Mouse (Mus musculus): ENCODE data around the gene Tmem167.

GRCm38 (mm10) chr13:90170782-90171179, 81.9 kb downstream of the Tmem167 start:
- no peak for TF ChIP-seq POLR2A (IDR thresholded peaks at IDR 0.05; ENCODE audit: low read depth, low read length)
- no peak for TF ChIP-seq CTCF (IDR thresholded peaks at IDR 0.05; ENCODE audit: extremely low read depth, insufficient read depth, insufficient read length, insufficient replicate concordance)

Data from spleen, adult 2 months (tissue).